Mouse (Mus musculus): Measurements from ENCODE around the gene Pnma3. TPM values are rescaled to one million over a fixed set of nuclear protein-coding genes. Genes with fewer than 3 reads are reported as not detected.

Pnma3 gene
- not detected for polyA plus RNA-seq (2017; shearing (Covaris generic))

GRCm38 (mm10) chrX:73064415-73064793 is at the start of gene Pnma3:
Gene Pnma3, plus strand, starts transcription at chrX:73064787.

GRCm38 (mm10) chrX:73037003-73037402 is 27.6 kb upstream of the Pnma3 start, which contains the start of gene Pnma5:
Gene Pnma5, minus strand, starts transcription at chrX:73037103.

GRCm38 (mm10) chrX:73082267-73083055 is 17.9 kb downstream of the Pnma3 start, which contains the start of gene Xlr4a:
Gene Xlr4a, minus strand, starts transcription at chrX:73082478.

DNA sequence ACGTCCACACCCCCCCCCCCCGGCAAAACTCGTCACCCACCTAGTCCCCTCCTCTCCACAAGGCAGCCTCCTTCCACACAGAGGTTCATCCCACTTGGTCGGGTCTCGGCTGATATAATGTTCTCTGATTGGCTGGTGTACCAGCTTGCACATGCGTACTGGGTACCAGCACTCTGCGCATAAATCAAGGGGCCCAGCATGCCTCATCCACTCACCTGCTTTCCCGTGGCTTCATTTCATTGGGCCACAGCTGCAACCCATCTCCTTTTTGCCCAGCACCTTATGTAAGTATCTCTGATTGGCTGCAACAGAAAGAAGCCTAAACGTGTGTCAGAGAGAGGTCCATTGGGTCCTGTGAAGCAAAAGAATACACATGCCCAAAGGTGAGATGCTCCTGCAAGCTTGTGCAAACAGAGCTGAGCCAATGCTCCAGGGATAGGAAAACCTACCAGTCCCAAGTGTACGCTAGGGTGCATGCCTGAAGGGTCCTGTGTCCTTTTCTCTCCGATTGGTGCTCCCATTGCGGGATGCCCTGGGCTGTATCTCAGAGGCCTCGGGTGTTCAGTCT is 32.4 kb downstream of the Pnma3 start, which contains the start of gene Xlr3a:
Xlr3a (minus strand) TSS at position 155 of the 568 bp plus-strand sequence.

DNA sequence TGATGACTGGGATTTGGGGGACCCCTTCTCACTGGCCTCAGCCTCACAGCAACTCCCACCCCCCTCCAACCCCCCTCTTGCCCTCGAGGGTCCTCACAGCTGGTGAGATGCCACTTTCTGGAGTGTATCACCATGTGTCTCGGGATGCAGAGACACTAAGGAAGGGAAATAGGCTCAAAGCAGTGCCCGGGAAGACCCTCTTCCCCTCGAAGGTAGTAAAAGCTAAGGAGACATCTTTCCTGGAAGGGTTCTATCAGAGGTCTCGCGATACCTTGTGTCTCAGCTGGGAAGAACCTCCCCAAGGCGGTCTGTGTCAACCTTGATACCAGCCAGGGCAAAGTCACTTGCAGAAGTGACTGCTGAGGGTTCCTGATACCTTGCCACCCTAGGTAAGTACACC is 52.2 kb downstream of the Pnma3 start, which contains the start of gene Gm14685:
Gm14685 (plus strand) TSS at position 301 of the 400 bp plus-strand sequence.

Other genes starting within 250 kb of the Pnma3 start
- not detected for gene Gabrq, start 239.6 kb upstream of the Pnma3 start, polyA plus RNA-seq (2017; shearing (Covaris generic))
- 112 TPM for gene Cetn2, start 146.4 kb upstream of the Pnma3 start, polyA plus RNA-seq (2017; shearing (Covaris generic))
- gene Nsdhl, start 146.2 kb upstream of the Pnma3 start, polyA plus RNA-seq (2017; shearing (Covaris generic)) = 21.7 TPM
- not detected for gene Zfp185, start 77.4 kb upstream of the Pnma3 start, polyA plus RNA-seq (2017; shearing (Covaris generic))
- gene Pnma5, start 27.7 kb upstream of the Pnma3 start, polyA plus RNA-seq (2017; shearing (Covaris generic)) = not detected
- gene Xlr4a, start 17.7 kb downstream of the Pnma3 start, polyA plus RNA-seq (2017; shearing (Covaris generic)) = 96.6 TPM
- 0.45 TPM for gene Xlr3a, start 32.3 kb downstream of the Pnma3 start, polyA plus RNA-seq (2017; shearing (Covaris generic))
- gene Gm14685, start 52.3 kb downstream of the Pnma3 start, polyA plus RNA-seq (2017; shearing (Covaris generic)) = 0.28 TPM
- gene Xlr5b, start 84.0 kb downstream of the Pnma3 start, polyA plus RNA-seq (2017; shearing (Covaris generic)) = not detected
- gene DXBay18, start 84.7 kb downstream of the Pnma3 start, polyA plus RNA-seq (2017; shearing (Covaris generic)) = not detected
- not detected for gene Spin2d, start 112.2 kb downstream of the Pnma3 start, polyA plus RNA-seq (2017; shearing (Covaris generic))
- 11.8 TPM for gene Xlr3b, start 127.4 kb downstream of the Pnma3 start, polyA plus RNA-seq (2017; shearing (Covaris generic))
- 131 TPM for gene Xlr4b, start 149.5 kb downstream of the Pnma3 start, polyA plus RNA-seq (2017; shearing (Covaris generic))
- 20.3 TPM for gene F8a, start 163.5 kb downstream of the Pnma3 start, polyA plus RNA-seq (2017; shearing (Covaris generic))
- gene Xlr4c, start 178.3 kb downstream of the Pnma3 start, polyA plus RNA-seq (2017; shearing (Covaris generic)) = 81.2 TPM
- gene Xlr3c, start 200.6 kb downstream of the Pnma3 start, polyA plus RNA-seq (2017; shearing (Covaris generic)) = 0.23 TPM
- not detected for gene Xlr5a, start 228.2 kb downstream of the Pnma3 start, polyA plus RNA-seq (2017; shearing (Covaris generic))
- gene Xlr5c, start 228.2 kb downstream of the Pnma3 start, polyA plus RNA-seq (2017; shearing (Covaris generic)) = not detected